Mouse (Mus musculus) stomach, postnatal 0 days (tissue): Measurements from ENCODE around the gene Gm38392. TPM values are rescaled to one million over a fixed set of nuclear protein-coding genes. Genes with fewer than 3 reads are reported as not detected.

Source experiments
- ATAC-seq: fragments of 200-750 bp; cut with Nextera tagmentation; 2 replicates; pipeline ENCODE4 v1.8.0; 2017; ENCODE audit not compliant: low FRiP score, low TSS enrichment
- DNase-seq: peaks from one replicate; pipeline ENCODE4 v3.0.0-alpha.2; 2016; ENCODE audit warnings: low spot score
- H3K27ac ChIP-seq: fragments of 300-500 bp; sonication (generic); replicated peaks from 2 replicates; pipeline ENCODE4 v1.5.1; 2014; ENCODE audit warnings: mild to moderate bottlenecking, control low read depth
- H3K27me3 ChIP-seq: fragments of 300-500 bp; sonication (generic); 2 replicates; pipeline ENCODE4 v1.6.1; 2014; ENCODE audit warnings: low read length; ENCODE audit not compliant: control insufficient read depth, insufficient read depth
- H3K36me3 ChIP-seq: fragments of 300-500 bp; sonication (generic); 2 replicates; pipeline ENCODE4 v1.6.1; 2014; ENCODE audit warnings: low read length, mixed read lengths; ENCODE audit not compliant: control insufficient read depth, insufficient read depth
- H3K4me1 ChIP-seq: fragments of 300-500 bp; sonication (generic); replicated peaks from 2 replicates; pipeline ENCODE4 v1.6.1; 2014; ENCODE audit warnings: antibody characterized with exemption; ENCODE audit not compliant: control insufficient read depth, insufficient read depth
- H3K4me2 ChIP-seq: fragments of 300-500 bp; sonication (generic); replicated peaks from 2 replicates; pipeline ENCODE4 v1.6.1; 2014; ENCODE audit warnings: low read depth, mild to moderate bottlenecking, control low read depth, moderate library complexity
- H3K4me3 ChIP-seq: fragments of 300-500 bp; sonication (generic); 2 replicates; pipeline ENCODE4 v1.5.1; 2014; ENCODE audit warnings: low read depth, low read length, control low read depth
- H3K9ac ChIP-seq: fragments of 300-500 bp; sonication (generic); 2 replicates; pipeline ENCODE4 v1.6.1; 2014; ENCODE audit warnings: mild to moderate bottlenecking, low read length, control low read depth, mixed read lengths
- H3K9me3 ChIP-seq: fragments of 300-500 bp; sonication (generic); 2 replicates; pipeline ENCODE4 v1.6.1; 2016; ENCODE audit warnings: low read length; ENCODE audit not compliant: control insufficient read depth
- CTCF ChIP-seq: IDR thresholded peaks from 2 replicates; pipeline ENCODE4 v1.5.1; 2016; ENCODE audit warnings: antibody characterized with exemption, low read depth, mild to moderate bottlenecking, moderate library complexity
- EP300 ChIP-seq: optimal IDR thresholded peaks from 2 replicates; pipeline ENCODE3; 2016; ENCODE audit warnings: antibody characterized with exemption
- WGBS: fragments of 180-500 bp; shearing (Covaris S2); extraction: QIAGEN DNeasy Blood & Tissue Kit; methylation state at CpG from one replicate; pipeline ENCODE4 v1.1.7; 2014; 5-methylcytosine and 5-hydroxymethylcytosine counted together
- polyA plus RNA-seq: library from polyadenylated mRNA; unstranded; fragments of >200 nt; fragmentation: Nextera tagmentation; extraction: Ambion mirVana; gene quantifications from 2 replicates; pipeline ENCODE4 v1.2.1, GENCODE M21; 2015

The Gm38392 gene
- polyA plus RNA-seq, 1 experiment from 2014 or later = 2.0 TPM

- Histone ChIP-seq H3K9ac (no peak overlapping the region), H3K4me2 (no peak overlapping the region), H3K27me3 (peaks cover 27% of the 10 kb centered on the region), H3K4me3 (no peak overlapping the region), H3K36me3 (no peaks in the 10 kb centered on the region), H3K9me3 (no peaks in the 10 kb centered on the region), H3K27ac (no peak overlapping the region), H3K4me1 (0 out of 2 replicates have a peak, but pooled peaks cover 4% of the 10 kb centered on the region)
- DNase-seq = no peak
- no peak for TF ChIP-seq EP300
- no peak for TF ChIP-seq CTCF
- no peak for ATAC-seq
- WGBS = 0% methylated on average over 2 of the region's 2 CpGs
Observed at GRCm38 (mm10) chr3:88213019-88213418, 74.0 kb downstream of the Gm38392 start.

- WGBS = 10% methylated on average over 1 of the region's 1 CpGs
- Histone ChIP-seq H3K4me3 (no peak overlapping the region), H3K27me3 (peaks cover 27% of the 10 kb centered on the region), H3K4me1 (0 out of 2 replicates have a peak, but pooled peaks cover 4% of the 10 kb centered on the region), H3K27ac (no peak overlapping the region), H3K9me3 (no peaks in the 10 kb centered on the region), H3K36me3 (no peaks in the 10 kb centered on the region), H3K9ac (no peak overlapping the region), H3K4me2 (no peak overlapping the region)
- DNase-seq (no peak), ATAC-seq (no peak)
- TF ChIP-seq EP300 (no peak), CTCF (no peak)
Observed at GRCm38 (mm10) chr3:88212356-88212755, 74.7 kb downstream of the Gm38392 start.

DNA sequence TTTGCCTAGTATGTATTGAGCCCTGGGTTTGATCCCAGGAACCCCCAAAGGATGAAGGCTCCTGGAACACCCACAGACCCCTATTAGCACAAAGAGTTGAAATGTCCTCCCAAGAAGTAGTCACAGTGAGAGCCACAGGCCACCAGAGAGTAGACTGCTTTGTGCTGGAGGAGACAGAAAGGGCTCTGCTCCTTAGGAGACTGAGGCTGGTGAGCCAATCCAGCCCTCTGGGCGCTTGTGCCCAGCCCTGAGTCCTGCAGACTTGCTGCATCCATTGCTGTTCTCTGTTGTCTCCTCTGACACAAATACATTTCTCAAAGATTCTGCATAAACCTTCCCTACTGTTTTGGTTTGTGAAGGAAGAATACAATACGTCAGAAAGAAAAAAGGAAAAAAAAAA, 76.1 kb downstream of the Gm38392 start:
- TF ChIP-seq EP300 (no peak), CTCF (no peak)
- H3K4me3 ChIP-seq = no peak overlapping the region
- no peak overlapping the region for H3K27ac ChIP-seq
- no peak overlapping the region for H3K4me2 ChIP-seq
- WGBS = 10% methylated on average over 2 of the region's 2 CpGs
- ATAC-seq = no peak
- H3K9me3 ChIP-seq = no peaks in the 10 kb centered on the region
- no peak for DNase-seq
- no peak overlapping the region for H3K9ac ChIP-seq
- H3K36me3 ChIP-seq = no peaks in the 10 kb centered on the region
- H3K27me3 ChIP-seq = peaks cover 32% of the 10 kb centered on the region
- H3K4me1 ChIP-seq = 0 out of 2 replicates have a peak, but pooled peaks cover 4% of the 10 kb centered on the region

DNA sequence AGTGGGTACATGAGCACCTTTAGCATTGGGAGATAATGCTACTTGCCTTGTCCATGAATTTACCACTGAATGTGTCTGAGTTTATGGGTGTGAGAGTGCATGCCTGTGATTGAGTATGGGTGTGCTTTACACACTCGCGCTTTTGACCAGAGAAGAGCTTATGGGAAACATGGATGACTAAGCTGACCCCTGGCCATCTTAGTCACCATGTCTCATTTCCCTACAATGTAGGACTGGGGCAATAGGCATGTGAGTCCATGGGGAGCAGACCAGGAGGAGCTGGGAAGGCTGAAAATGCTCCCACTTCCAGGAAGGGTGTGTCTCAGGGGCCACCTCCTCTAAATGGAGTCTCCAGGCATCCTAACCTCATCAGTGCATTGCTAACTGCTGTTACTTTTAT, 76.9 kb downstream of the Gm38392 start:
- Histone ChIP-seq H3K9ac (no peak overlapping the region), H3K4me3 (no peak overlapping the region), H3K9me3 (no peaks in the 10 kb centered on the region), H3K27ac (no peak overlapping the region), H3K27me3 (peaks cover 24% of the 10 kb centered on the region), H3K36me3 (no peaks in the 10 kb centered on the region), H3K4me2 (no peak overlapping the region), H3K4me1 (0 out of 2 replicates have a peak, but pooled peaks cover 4% of the 10 kb centered on the region)
- TF ChIP-seq EP300 (no peak), CTCF (no peak)
- 21% methylated on average over 2 of the region's 2 CpGs for WGBS
- ATAC-seq (no peak), DNase-seq (no peak)

GRCm38 (mm10) chr3:88209306-88209705, 77.7 kb downstream of the Gm38392 start:
- Histone ChIP-seq H3K9ac (no peak overlapping the region), H3K27ac (no peak overlapping the region), H3K4me2 (no peak overlapping the region), H3K4me3 (no peak overlapping the region), H3K9me3 (no peaks in the 10 kb centered on the region), H3K27me3 (peaks cover 17% of the 10 kb centered on the region), H3K4me1 (no peaks in the 10 kb centered on the region), H3K36me3 (no peaks in the 10 kb centered on the region)
- no peak for DNase-seq
- WGBS = 1% methylated on average over 6 of the region's 6 CpGs
- no peak for ATAC-seq
- TF ChIP-seq EP300 (no peak), CTCF (no peak)

GRCm38 (mm10) chr3:88208226-88208720, 78.7 kb downstream of the Gm38392 start:
- Histone ChIP-seq H3K27me3 (peaks cover 20% of the 10 kb centered on the region), H3K4me3 (no peak overlapping the region), H3K4me2 (no peak overlapping the region), H3K4me1 (no peaks in the 10 kb centered on the region), H3K27ac (no peak overlapping the region), H3K9me3 (no peaks in the 10 kb centered on the region), H3K9ac (no peak overlapping the region), H3K36me3 (no peaks in the 10 kb centered on the region)
- TF ChIP-seq EP300 (no peak), CTCF (no peak)
- 7% methylated on average over 3 of the region's 3 CpGs for WGBS
- DNase-seq (no peak), ATAC-seq (no peak)
